Mouse (Mus musculus) lung, postnatal 10 days (tissue): ENCODE measurements around the gene Krtap31-1.
"Not testable (repeated sequence)": the region's sequence is repeated elsewhere in the genome, so short reads cannot be mapped to it uniquely, and the experiment has no call there.

Experiments used
- DNase-seq: peaks from one replicate; pipeline ENCODE4 v3.0.0; 2021

Gene Krtap31-1

DNA sequence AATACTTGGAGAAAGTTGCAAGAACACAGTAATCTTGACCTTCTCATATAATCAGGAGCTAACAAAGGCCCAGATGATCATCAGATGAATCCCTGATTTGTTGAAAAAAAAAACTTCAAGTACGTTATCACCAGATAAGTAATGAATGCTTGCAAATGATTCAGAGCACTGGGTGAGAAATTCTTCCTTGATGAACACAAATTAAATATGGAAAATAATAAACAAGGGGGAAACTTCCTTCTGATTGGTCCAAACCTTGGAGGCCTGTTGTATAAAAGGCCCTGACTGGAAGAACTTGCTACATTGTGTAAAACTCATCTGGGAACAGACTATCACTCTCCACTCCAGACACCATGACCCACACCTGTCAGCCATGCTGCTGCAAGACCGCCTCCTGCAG lies at the start of gene Krtap31-1:
Krtap31-1 (plus strand) TSS at position 301 of the 400 bp plus-strand sequence.
- no peak for DNase-seq

DNA sequence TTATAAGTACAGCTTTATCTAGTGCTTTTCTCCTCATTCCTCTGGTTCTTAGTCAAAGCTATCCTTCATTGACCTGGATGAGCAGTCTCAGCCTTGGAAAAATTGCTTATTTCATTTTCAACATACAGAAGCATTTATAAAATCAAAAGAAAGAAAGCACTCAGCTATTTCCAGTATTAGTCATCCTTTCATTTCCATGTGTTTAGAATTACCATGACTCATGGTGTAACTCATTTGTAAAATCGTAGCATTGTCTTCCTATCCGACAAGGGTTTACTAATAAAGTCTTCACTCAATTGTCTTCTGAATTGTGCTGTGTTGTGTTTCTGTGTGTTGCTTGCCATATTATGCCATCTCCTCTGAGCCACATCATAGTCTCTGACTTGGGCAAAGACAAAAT lies 49.0 kb upstream of the Krtap31-1 start:
- no peak for DNase-seq

DNA sequence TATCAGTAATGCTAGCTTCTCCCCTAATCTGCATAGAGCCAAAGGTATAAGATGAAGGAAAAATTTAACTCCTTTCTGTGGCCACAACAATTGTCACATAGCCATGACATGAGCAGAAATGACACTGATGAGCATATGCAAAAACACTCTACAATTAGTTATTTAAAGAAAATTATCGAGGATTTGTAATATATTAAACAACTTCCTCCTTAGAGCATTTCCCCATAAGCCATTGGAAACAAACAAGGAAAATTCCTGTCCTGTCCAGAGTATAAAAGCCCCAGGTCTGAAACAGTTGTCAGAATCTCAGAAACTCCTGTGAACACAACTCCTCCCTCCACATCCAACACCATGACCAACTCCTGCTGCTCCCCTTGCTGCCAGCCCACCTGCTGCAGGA lies 43.5 kb upstream of the Krtap31-1 start, which contains the start of gene Gm11559:
Gm11559 (plus strand) TSS at position 301 of the 400 bp plus-strand sequence.
- DNase-seq: not testable (repeated sequence)

DNA sequence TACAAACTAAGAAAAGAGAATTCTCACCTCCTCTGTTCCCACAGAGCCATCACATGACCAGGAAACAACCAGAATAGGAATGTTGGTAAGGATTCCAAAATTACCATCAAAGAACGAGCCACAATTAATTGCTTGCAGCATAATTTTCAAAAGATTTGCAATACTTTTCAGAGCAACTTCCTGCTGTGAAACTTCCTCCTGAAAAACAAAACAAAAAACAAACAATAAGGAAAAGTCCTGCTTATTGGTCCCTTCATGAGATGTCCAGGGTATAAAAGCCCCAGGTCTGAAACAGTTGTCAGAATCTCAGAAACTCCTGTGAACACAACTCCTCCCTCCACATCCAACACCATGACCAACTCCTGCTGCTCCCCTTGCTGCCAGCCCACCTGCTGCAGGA lies 34.6 kb upstream of the Krtap31-1 start, which contains the start of gene Krtap9-1:
Krtap9-1 (plus strand) TSS at position 301 of the 400 bp plus-strand sequence.
- not testable (repeated sequence) for DNase-seq

- DNase-seq: not testable (repeated sequence)
Measured at GRCm38 (mm10) chr11:99878887-99879286, 28.8 kb upstream of the Krtap31-1 start, which contains the start of gene Gm11567. Gene Gm11567, plus strand, starts transcription at chr11:99879187.

DNA sequence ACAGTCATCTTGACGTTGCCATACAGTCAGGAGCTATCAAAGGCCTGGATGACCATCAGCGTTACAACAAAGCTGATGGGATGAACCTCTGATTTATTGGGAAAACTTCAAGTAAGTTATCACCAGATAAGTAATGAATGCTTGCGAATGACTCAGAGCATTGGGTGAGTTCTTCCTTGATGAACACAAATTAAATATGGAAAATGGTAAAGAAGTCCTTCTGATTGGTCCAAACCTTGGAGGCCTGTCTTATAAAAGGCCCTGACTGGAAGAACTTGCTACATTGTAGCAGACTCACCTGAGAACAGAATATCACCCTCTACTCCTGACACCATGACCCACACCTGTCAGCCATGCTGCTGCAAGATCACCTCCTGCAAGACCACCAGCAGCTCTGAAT lies 6.7 kb downstream of the Krtap31-1 start, which contains the start of gene Gm11565:
Gm11565 (plus strand) TSS at position 301 of the 400 bp plus-strand sequence.
- no peak for DNase-seq

- no peak for DNase-seq
Measured at GRCm38 (mm10) chr11:99935991-99936390, 28.3 kb downstream of the Krtap31-1 start, which contains the start of gene Krtap31-2. Gene Krtap31-2, plus strand, starts transcription at chr11:99936291.

DNA sequence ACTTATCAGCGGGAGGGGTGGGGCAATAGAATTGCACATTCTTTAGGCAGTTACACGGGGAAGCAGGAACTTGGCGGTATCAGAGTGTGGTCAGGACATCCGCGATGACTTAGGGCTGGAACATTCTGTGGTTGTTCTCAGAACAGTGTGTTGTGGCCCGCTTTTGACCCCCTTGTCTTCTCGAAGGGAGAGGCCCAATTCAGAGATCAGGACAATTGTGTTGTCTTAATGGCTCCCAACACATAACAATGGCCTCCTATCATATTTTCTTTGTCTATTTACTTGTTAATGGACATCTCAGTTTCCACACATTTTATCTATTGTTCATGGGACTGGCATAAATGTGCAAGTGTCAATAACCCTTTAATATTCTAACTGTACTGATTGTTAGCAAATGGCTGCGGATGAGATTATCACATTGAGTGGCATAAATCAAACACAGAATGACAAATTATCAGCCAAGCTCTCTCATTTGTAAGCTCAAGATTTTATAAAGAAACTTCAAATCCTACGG lies 30.1 kb downstream of the Krtap31-1 start:
- DNase-seq: no peak

- DNase-seq: no peak
Measured at GRCm38 (mm10) chr11:99948175-99948574, 40.5 kb downstream of the Krtap31-1 start, which contains the start of gene Krtap9-5. Gene Krtap9-5, plus strand, starts transcription at chr11:99948475.
